Mouse (Mus musculus) embryonic facial prominence, embryonic 13.5 days (tissue): ENCODE measurements around the gene Cpeb1. TPM values are rescaled to one million over a fixed set of nuclear protein-coding genes. Genes with fewer than 3 reads are reported as not detected.

ENCODE experiments used
- ATAC-seq: fragments of 200-750 bp; cut with Nextera tagmentation; 2 replicates; pipeline ENCODE4 v1.8.0; 2017; ENCODE audit warnings: low read depth; ENCODE audit not compliant: insufficient number of reproducible peaks, insufficient read depth, low FRiP score, low TSS enrichment
- H3K27ac ChIP-seq: fragments of 300-500 bp; sonication (generic); 2 replicates; pipeline ENCODE4 v1.5.1; 2015; ENCODE audit warnings: moderate library complexity, mild to moderate bottlenecking, inconsistent platforms
- H3K27me3 ChIP-seq: fragments of 300-500 bp; sonication (generic); 2 replicates; pipeline ENCODE4 v1.6.1; 2015; ENCODE audit warnings: mild to moderate bottlenecking, inconsistent platforms
- H3K36me3 ChIP-seq: fragments of 300-500 bp; sonication (generic); 2 replicates; pipeline ENCODE4 v1.6.1; 2015; ENCODE audit warnings: mild to moderate bottlenecking, inconsistent platforms
- H3K4me1 ChIP-seq: fragments of 300-500 bp; sonication (generic); 2 replicates; pipeline ENCODE4 v1.6.1; 2015; ENCODE audit warnings: inconsistent platforms
- H3K4me2 ChIP-seq: fragments of 300-500 bp; sonication (generic); 2 replicates; pipeline ENCODE4 v1.6.1; 2015; ENCODE audit warnings: moderate library complexity, mild to moderate bottlenecking, inconsistent platforms
- H3K4me3 ChIP-seq: fragments of 300-500 bp; sonication (generic); 2 replicates; pipeline ENCODE4 v1.5.1; 2015; ENCODE audit warnings: mild to moderate bottlenecking, inconsistent platforms
- H3K9ac ChIP-seq: fragments of 300-500 bp; sonication (generic); 2 replicates; pipeline ENCODE4 v1.6.1; 2015; ENCODE audit warnings: mild to moderate bottlenecking, inconsistent platforms
- H3K9me3 ChIP-seq: fragments of 300-500 bp; sonication (generic); 2 replicates; pipeline ENCODE4 v1.6.1; 2016; ENCODE audit warnings: inconsistent platforms
- WGBS: fragments of 180-500 bp; shearing (Covaris S2); methylation state at CpG from one replicate; pipeline ENCODE4 v1.1.7; 2015; ENCODE audit warnings: mixed read lengths; 5-methylcytosine and 5-hydroxymethylcytosine counted together
- polyA plus RNA-seq: library from polyadenylated mRNA; unstranded; fragments of >200 nt; fragmentation: Nextera tagmentation; extraction: Ambion mirVana; gene quantifications from 2 replicates; pipeline ENCODE4 v1.2.1, GENCODE M21; 2015

Gene Cpeb1
- polyA plus RNA-seq, 1 experiment from 2014 or later = 0.77 TPM

DNA sequence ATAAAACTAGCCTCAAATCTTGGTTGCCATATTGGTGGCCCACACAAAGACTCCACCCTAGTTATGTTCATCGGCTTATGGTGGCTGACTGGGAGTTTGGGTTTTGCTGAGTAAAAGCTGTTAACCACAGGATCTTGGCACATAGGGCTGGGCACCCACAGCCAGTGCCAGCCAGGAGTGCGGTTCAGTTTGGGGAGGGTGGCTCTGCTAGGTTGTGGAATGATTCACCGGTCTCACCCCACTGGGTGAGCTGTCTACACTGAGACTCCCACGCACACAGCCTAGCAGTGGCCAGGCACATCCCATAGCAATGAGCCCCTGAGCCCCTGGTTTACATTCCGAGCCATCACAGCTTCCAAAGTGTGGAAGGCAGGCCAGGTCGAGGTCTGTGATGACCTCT lies 135.5 kb downstream of the Cpeb1 start:
- peaks cover 4% of the 10 kb centered on the region; the same call in 1 of the 2 replicates for H3K4me1 ChIP-seq
- no peak for ATAC-seq
- no peak overlapping the region for H3K4me2 ChIP-seq
- 87% methylated on average over 6 of the region's 6 CpGs for WGBS
- 0 out of 2 replicates have a peak overlapping the region, but pooled peaks have one; percentile 16 for H3K27ac ChIP-seq
- H3K9ac ChIP-seq = no peak overlapping the region
- no peak overlapping the region for H3K4me3 ChIP-seq
- H3K9me3 ChIP-seq = no peaks in the 10 kb centered on the region
- no peaks in the 10 kb centered on the region for H3K36me3 ChIP-seq
- H3K27me3 ChIP-seq = no peaks in the 10 kb centered on the region

DNA sequence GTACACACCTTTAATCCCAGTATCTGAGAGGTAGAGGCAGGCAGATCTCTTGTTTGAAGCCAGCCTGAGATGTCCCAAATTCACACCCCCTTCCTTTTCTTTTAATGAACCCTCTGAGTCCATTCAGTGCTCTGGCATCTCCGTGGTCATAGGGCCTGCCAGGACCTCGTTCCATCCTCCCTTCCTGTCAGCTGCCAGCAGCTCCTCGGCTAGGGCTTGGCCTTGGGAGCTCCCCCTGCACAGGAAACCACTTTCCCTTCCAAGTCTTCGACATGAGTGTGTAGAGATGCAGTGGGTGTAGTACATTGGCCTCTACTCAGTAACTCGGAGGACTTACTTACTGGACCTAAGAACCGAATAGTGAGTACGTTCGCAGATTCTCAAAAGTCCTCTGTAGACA lies 139.7 kb downstream of the Cpeb1 start:
- Histone ChIP-seq H3K4me3 (no peak overlapping the region), H3K27ac (no peak overlapping the region), H3K36me3 (no peaks in the 10 kb centered on the region), H3K4me2 (no peak overlapping the region), H3K27me3 (no peaks in the 10 kb centered on the region), H3K9me3 (no peaks in the 10 kb centered on the region), H3K4me1 (peaks cover 17% of the 10 kb centered on the region), H3K9ac (no peak overlapping the region)
- no peak for ATAC-seq
- 72% methylated on average over 8 of the region's 8 CpGs for WGBS

DNA sequence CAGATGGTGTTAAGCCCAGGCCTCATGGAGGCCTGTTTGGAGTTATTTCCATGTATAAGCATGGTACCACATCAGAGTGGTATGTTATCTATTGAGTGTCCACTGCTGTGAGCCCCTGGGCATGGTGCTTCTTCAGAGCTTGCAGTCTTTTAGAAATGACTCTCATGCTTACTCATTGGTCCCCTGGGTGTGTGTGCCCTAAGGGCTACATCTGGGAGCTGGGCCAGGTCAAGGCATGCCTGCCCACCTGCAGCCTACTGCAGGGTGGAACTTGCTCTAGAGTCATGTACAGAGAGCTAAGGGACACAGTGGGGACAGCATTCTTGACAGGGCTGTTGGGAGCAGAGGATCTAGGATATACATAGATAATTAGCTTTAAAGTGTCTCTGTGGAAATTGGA lies 143.7 kb downstream of the Cpeb1 start:
- H3K27ac ChIP-seq = no peak overlapping the region
- H3K9me3 ChIP-seq = no peaks in the 10 kb centered on the region
- no peak for ATAC-seq
- H3K4me1 ChIP-seq = peaks cover 17% of the 10 kb centered on the region
- no peak overlapping the region for H3K4me3 ChIP-seq
- no peaks in the 10 kb centered on the region for H3K36me3 ChIP-seq
- H3K4me2 ChIP-seq = no peak overlapping the region
- H3K27me3 ChIP-seq = no peaks in the 10 kb centered on the region
- H3K9ac ChIP-seq = no peak overlapping the region

DNA sequence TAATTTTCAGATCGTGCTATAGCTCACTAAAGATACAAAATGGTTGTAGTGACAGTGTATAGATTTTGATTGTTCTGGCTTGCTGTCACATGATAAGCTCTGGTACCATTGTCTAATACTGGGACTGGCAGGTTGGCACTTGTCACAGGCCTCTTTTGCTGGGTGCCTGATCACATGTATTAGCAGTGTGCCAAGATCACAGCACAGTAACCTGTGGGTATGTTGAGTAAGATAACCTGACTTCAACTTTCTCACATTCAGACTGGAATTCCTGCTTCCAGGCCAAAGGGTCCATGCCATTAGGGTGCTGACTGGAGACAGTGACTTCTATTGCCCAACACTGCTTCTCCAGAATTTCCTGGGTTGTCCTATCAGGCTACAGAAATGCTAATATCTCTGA lies 144.1 kb downstream of the Cpeb1 start:
- Histone ChIP-seq H3K4me1 (peaks cover 17% of the 10 kb centered on the region), H3K4me3 (no peak overlapping the region), H3K27ac (no peak overlapping the region), H3K4me2 (no peak overlapping the region), H3K27me3 (no peaks in the 10 kb centered on the region), H3K36me3 (no peaks in the 10 kb centered on the region), H3K9ac (no peak overlapping the region), H3K9me3 (no peaks in the 10 kb centered on the region)
- 82% methylated on average over 1 of the region's 1 CpGs for WGBS
- no peak for ATAC-seq

DNA sequence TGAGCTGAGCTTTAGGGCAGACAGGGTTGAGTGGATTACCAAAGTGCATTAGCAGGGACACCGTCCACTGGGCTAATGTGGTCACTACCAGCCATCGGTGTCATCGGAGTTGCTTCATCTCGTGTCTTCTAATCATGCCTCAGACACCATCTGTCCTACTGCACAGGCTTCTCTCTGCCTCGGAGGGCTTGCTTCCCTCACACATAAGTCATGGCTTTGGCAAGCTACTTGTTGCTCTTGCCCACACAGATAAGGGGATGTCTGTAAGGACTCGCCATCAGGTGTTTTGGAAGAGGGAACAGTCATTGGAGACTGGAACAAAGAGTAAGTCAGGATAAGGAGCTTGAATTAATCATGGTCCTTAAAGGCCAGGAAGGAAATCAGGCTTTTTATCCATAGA lies 146.0 kb downstream of the Cpeb1 start:
- Histone ChIP-seq H3K4me1 (peaks cover 15% of the 10 kb centered on the region), H3K27me3 (no peaks in the 10 kb centered on the region), H3K36me3 (no peaks in the 10 kb centered on the region), H3K4me3 (no peak overlapping the region), H3K27ac (no peak overlapping the region), H3K4me2 (no peak overlapping the region), H3K9ac (no peak overlapping the region), H3K9me3 (no peaks in the 10 kb centered on the region)
- ATAC-seq = no peak
- 91% methylated on average over 6 of the region's 6 CpGs for WGBS

DNA sequence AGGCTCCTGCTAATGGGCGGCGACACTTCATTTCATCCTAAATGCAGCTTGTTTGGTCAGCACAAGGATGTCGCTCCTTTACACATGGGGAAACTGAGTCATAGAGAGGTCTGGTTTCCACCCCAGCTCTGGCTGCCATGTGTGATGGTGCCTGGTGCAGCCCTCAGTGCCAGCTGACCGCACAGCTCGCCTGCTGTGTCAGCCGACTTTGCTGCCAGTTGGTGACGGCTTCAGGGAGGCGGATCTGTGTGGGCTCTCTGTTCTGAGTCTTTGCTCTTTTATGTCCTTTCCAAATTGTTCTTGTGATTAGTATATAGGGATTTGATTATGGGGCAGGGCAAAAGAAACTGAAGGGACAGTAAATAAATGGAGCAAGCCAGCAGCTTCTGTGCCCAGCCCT lies 147.5 kb downstream of the Cpeb1 start:
- no peak overlapping the region for H3K4me2 ChIP-seq
- H3K9ac ChIP-seq = no peak overlapping the region
- H3K9me3 ChIP-seq = no peaks in the 10 kb centered on the region
- ATAC-seq = no peak
- no peaks in the 10 kb centered on the region for H3K36me3 ChIP-seq
- WGBS = 74% methylated on average over 8 of the region's 8 CpGs
- H3K27ac ChIP-seq = no peak overlapping the region
- H3K4me3 ChIP-seq = no peak overlapping the region
- no peaks in the 10 kb centered on the region for H3K27me3 ChIP-seq
- H3K4me1 ChIP-seq = no peaks in the 10 kb centered on the region

DNA sequence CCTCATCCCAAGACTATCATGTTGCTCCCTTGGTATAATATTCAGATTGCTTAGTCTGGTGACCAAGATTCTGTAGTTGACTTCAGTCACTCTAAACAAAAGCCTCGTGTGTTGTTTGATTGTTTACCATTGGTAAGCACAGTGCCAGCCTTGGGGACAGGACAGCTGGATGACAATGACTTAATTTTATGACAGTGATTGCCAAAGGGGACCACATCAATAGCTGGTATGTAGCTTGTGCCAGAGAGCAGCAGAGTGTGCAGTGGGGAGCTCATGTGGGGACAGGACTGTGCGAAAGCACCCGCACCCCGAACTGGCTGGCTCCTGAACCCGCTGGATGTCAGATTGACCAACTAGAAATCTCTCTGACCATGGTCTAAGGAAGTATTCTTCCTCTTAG lies 150.6 kb downstream of the Cpeb1 start:
- Histone ChIP-seq H3K27me3 (no peaks in the 10 kb centered on the region), H3K9ac (no peak overlapping the region), H3K4me2 (no peak overlapping the region), H3K36me3 (no peaks in the 10 kb centered on the region), H3K4me1 (peaks cover 3% of the 10 kb centered on the region; the same call in 1 of the 2 replicates), H3K9me3 (no peaks in the 10 kb centered on the region), H3K4me3 (no peak overlapping the region), H3K27ac (no peak overlapping the region)
- 86% methylated on average over 5 of the region's 5 CpGs for WGBS
- ATAC-seq = no peak

DNA sequence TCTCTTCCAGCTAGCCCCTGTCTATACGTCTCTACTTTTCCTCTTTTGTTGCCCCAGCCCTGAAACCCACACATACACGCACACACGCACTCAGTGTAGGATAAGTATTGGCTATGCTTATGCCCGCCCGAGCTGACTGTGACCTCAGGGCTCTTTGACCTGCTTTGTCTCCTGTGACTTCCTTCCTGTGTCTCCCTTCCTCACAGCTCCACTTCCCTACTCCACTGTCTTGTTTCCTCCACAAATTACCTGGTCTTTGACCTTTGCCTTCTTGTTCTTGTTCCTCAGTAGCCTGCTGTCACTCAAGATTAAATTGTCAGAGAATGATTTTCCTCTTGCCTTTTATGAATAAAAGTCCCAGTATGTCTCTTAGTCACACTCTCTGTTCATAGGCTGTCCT lies 151.2 kb downstream of the Cpeb1 start:
- ATAC-seq = no peak

DNA sequence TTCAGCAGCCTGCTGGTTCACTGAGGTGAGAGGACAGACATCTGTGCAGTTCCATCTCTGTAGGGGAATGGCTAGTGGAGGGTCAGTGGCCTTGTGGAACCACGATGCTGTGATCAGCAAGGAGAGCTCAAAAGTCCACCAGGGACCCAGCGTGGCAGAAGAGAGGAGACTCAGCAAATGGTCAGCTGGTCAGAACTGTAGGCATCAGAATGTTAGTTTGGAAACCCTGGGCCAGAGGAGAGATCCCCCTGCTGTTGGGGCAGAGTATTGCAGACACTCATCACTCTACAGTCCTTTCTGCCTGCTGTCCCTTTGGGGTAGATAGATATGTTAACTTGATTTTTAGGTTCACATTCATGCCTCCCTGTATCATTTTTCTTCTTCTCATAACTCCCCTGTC lies 151.6 kb downstream of the Cpeb1 start:
- no peak overlapping the region for H3K27ac ChIP-seq
- H3K4me3 ChIP-seq = no peak overlapping the region
- H3K4me2 ChIP-seq = no peak overlapping the region
- H3K9ac ChIP-seq = no peak overlapping the region
- no peak for ATAC-seq
- H3K27me3 ChIP-seq = no peaks in the 10 kb centered on the region
- H3K4me1 ChIP-seq = peaks cover 3% of the 10 kb centered on the region; the same call in 1 of the 2 replicates
- no peaks in the 10 kb centered on the region for H3K9me3 ChIP-seq
- H3K36me3 ChIP-seq = no peaks in the 10 kb centered on the region
- WGBS = 89% methylated on average over 2 of the region's 2 CpGs

More for the DNA sequence above, 151.2 kb downstream of the Cpeb1 start:
- Histone ChIP-seq H3K9me3 (no peaks in the 10 kb centered on the region), H3K36me3 (no peaks in the 10 kb centered on the region), H3K27ac (no peak overlapping the region), H3K27me3 (no peaks in the 10 kb centered on the region), H3K4me3 (no peak overlapping the region), H3K4me2 (no peak overlapping the region), H3K9ac (no peak overlapping the region), H3K4me1 (peaks cover 3% of the 10 kb centered on the region; the same call in 1 of the 2 replicates)
- 62% methylated on average over 5 of the region's 5 CpGs for WGBS

DNA sequence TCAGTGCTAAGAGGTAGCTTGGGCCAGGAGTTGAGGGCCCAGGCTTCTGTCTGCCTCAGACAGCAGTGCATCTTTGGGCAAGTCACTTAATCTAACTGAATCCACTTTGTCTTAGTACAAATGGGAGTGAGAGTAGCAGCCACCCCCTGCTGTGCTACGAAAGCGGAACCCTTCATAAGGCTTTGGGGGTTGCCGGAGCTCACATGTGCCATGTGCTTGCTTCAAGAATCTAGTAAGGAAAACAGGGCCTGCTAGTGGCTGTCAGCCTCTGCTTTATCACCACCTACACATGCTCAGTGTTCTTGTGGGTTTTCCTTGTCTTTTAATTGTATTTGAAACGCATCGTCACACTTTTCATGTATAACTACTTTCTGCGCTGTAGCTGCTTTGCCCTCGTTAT lies 153.9 kb downstream of the Cpeb1 start:
- no peak overlapping the region for H3K27ac ChIP-seq
- H3K4me2 ChIP-seq = no peak overlapping the region
- H3K9ac ChIP-seq = no peak overlapping the region
- H3K9me3 ChIP-seq = no peaks in the 10 kb centered on the region
- peaks cover 8% of the 10 kb centered on the region; the same call in 1 of the 2 replicates for H3K4me1 ChIP-seq
- H3K36me3 ChIP-seq = no peaks in the 10 kb centered on the region
- no peak for ATAC-seq
- no peaks in the 10 kb centered on the region for H3K27me3 ChIP-seq
- WGBS = 53% methylated on average over 7 of the region's 7 CpGs
- H3K4me3 ChIP-seq = no peak overlapping the region

DNA sequence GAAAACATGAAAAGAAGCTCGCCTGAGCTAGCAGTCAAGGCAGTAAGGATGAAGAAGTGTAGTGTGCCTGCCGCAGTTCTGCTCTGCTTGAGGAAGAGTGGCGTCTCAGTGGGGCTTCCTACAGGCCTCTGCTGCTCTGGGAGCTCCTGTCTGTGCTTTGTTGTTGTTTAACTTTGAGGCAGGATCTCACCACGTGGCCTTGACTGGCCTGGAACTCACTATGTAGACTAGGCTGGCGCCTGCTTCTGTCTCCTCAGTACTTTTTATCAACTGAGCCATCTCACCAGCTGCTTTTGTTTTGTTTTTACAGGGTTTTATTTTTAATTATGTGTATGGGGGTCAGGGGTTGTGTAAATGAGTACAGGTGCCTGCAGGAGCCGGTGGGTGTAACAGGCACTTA lies 157.1 kb downstream of the Cpeb1 start:
- Histone ChIP-seq H3K27me3 (no peaks in the 10 kb centered on the region), H3K4me1 (peaks cover 8% of the 10 kb centered on the region; the same call in 1 of the 2 replicates), H3K4me2 (no peak overlapping the region), H3K27ac (no peak overlapping the region), H3K4me3 (no peak overlapping the region), H3K36me3 (no peaks in the 10 kb centered on the region), H3K9ac (no peak overlapping the region), H3K9me3 (no peaks in the 10 kb centered on the region)
- WGBS = 34% methylated on average over 6 of the region's 6 CpGs
- no peak for ATAC-seq
